Mouse (Mus musculus): ENCODE data around the gene Spock1.

DNA sequence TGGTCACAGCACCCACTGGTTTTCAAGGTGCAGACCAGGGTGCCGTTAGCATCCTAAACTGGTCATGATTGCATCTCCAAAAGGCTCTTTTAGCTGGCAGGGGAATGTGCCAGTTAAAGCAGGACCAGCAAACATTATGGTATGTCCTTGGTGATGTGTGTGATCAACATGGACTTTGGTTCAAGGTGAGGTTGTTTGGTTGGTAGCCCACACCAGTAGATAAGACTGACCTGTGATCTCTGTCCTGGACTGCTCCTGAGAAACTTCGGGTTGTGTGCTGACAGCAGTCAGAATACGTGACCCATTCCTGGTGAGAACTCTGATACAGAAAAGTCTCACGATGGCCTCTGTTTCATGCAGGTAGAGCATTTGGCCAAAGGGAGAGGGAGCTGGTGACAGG is 11.8 kb upstream of the Spock1 start:
- TF ChIP-seq MYOD1 (IDR thresholded peaks at IDR 0.05; ENCODE audit: control insufficient read depth, insufficient read length, low read depth) (no peak), CTCF (IDR thresholded peaks at IDR 0.05; ENCODE audit: control insufficient read depth, insufficient read depth, insufficient read length) (no peak), MYOG (IDR thresholded peaks at IDR 0.05; ENCODE audit: control insufficient read depth, extremely low read depth, insufficient read length) (no peak), MAX (IDR thresholded peaks at IDR 0.05) (no peak), USF1 (IDR thresholded peaks at IDR 0.05; ENCODE audit: low read depth) (no peak), CEBPB (IDR thresholded peaks at IDR 0.05; ENCODE audit: low read depth) (no peak)
